Mouse (Mus musculus) forebrain, embryonic 15.5 days (tissue): ENCODE measurements around the gene Glod4. TPM values are rescaled to one million over a fixed set of nuclear protein-coding genes. Genes with fewer than 3 reads are reported as not detected.

ENCODE experiments used
- ATAC-seq: fragments of 200-750 bp; cut with Nextera tagmentation; replicated peaks from 2 replicates; pipeline ENCODE4 v1.8.0; 2017; ENCODE audit warnings: mild to moderate bottlenecking, moderate TSS enrichment, moderate library complexity
- H3K27ac ChIP-seq: fragments of 300-500 bp; sonication (generic); replicated peaks from 2 replicates; pipeline ENCODE4 v1.5.1; 2015; ENCODE audit warnings: mild to moderate bottlenecking, inconsistent platforms
- H3K27me3 ChIP-seq: fragments of 300-500 bp; sonication (generic); 2 replicates; pipeline ENCODE4 v1.6.1; 2015; ENCODE audit warnings: inconsistent platforms
- H3K36me3 ChIP-seq: fragments of 300-500 bp; sonication (generic); 2 replicates; pipeline ENCODE4 v1.6.1; 2015; ENCODE audit warnings: mild to moderate bottlenecking, inconsistent platforms
- H3K4me1 ChIP-seq: fragments of 300-500 bp; sonication (generic); 2 replicates; pipeline ENCODE4 v1.6.1; 2015; ENCODE audit warnings: inconsistent platforms
- H3K4me2 ChIP-seq: fragments of 300-500 bp; sonication (generic); replicated peaks from 2 replicates; pipeline ENCODE4 v1.6.1; 2015; ENCODE audit warnings: mild to moderate bottlenecking, inconsistent platforms
- H3K4me3 ChIP-seq: fragments of 300-500 bp; sonication (generic); 2 replicates; pipeline ENCODE4 v1.5.1; 2015; ENCODE audit warnings: mild to moderate bottlenecking, inconsistent platforms
- H3K9ac ChIP-seq: fragments of 300-500 bp; sonication (generic); replicated peaks from 2 replicates; pipeline ENCODE4 v1.6.1; 2015; ENCODE audit warnings: mild to moderate bottlenecking, inconsistent platforms
- H3K9me3 ChIP-seq: fragments of 300-500 bp; sonication (generic); 2 replicates; pipeline ENCODE4 v1.6.1; 2016; ENCODE audit warnings: inconsistent platforms
- WGBS: fragments of 180-500 bp; shearing (Covaris S2); methylation state at CpG from one replicate; pipeline ENCODE4 v1.1.7; 2015; ENCODE audit warnings: mixed read lengths; 5-methylcytosine and 5-hydroxymethylcytosine counted together
- polyA plus RNA-seq: library from polyadenylated mRNA; unstranded; fragments of >200 nt; fragmentation: Nextera tagmentation; extraction: Ambion mirVana; gene quantifications from 2 replicates; pipeline ENCODE4 v1.2.1, GENCODE M21; 2015

Gene Glod4
- polyA plus RNA-seq, 1 experiment from 2014 or later, result 120 TPM

- Histone ChIP-seq H3K27me3 (no peaks in the 10 kb centered on the region), H3K9me3 (no peaks in the 10 kb centered on the region), H3K9ac (no peak overlapping the region), H3K4me1 (peaks cover 6% of the 10 kb centered on the region), H3K36me3 (no peaks in the 10 kb centered on the region), H3K4me3 (no peak overlapping the region), H3K4me2 (no peak overlapping the region), H3K27ac (no peak overlapping the region)
- no peak for ATAC-seq
- 81% methylated on average over 4 of the region's 4 CpGs for WGBS
Observed at GRCm38 (mm10) chr11:76183745-76184144, 59.8 kb downstream of the Glod4 start.

- H3K4me2 ChIP-seq, result peak overlapping the region; percentile 79
- ATAC-seq, result no peak
- no peaks in the 10 kb centered on the region for H3K27me3 ChIP-seq
- peak overlapping the region; percentile 90 for H3K4me3 ChIP-seq
- H3K9ac ChIP-seq, result peak overlapping the region; percentile 89
- H3K9me3 ChIP-seq, result no peaks in the 10 kb centered on the region
- H3K4me1 ChIP-seq, result peaks cover 15% of the 10 kb centered on the region
- peak overlapping the region; percentile 79; the same call in 1 of the 2 replicates for H3K27ac ChIP-seq
- 17% methylated on average over 7 of the region's 7 CpGs for WGBS
- H3K36me3 ChIP-seq, result peaks cover 5% of the 10 kb centered on the region; the same call in 1 of the 2 replicates
Observed at GRCm38 (mm10) chr11:76180146-76180540, 63.4 kb downstream of the Glod4 start.

- Histone ChIP-seq H3K4me2 (peak within 1 kb of the TSS; percentile 79), H3K4me1 (peaks cover 15% of the 10 kb centered on the region), H3K27me3 (no peaks in the 10 kb centered on the region), H3K9ac (peak within 1 kb of the TSS; percentile 89), H3K9me3 (no peaks in the 10 kb centered on the region), H3K27ac (peak within 1 kb of the TSS; percentile 79), H3K4me3 (peak within 1 kb of the TSS; percentile 90), H3K36me3 (peaks cover 7% of the 10 kb centered on the region; the same call in 1 of the 2 replicates)
- peak; percentile 91 for ATAC-seq
- WGBS, result under 1% methylated on average over 37 of the region's 37 CpGs
Observed at GRCm38 (mm10) chr11:76179495-76180145, 63.9 kb downstream of the Glod4 start, which contains the start of the genes Vps53 and Fam57a. Gene Vps53 (minus strand): TSS chr11:76179647. Gene Fam57a (plus strand): TSS chr11:76179671.

GRCm38 (mm10) chr11:76178726-76179494, 64.6 kb downstream of the Glod4 start:
- Histone ChIP-seq H3K4me3 (peak overlapping the region; percentile 90), H3K9me3 (no peaks in the 10 kb centered on the region), H3K27ac (peak overlapping the region; percentile 79), H3K36me3 (peaks cover 13% of the 10 kb centered on the region; the same call in 1 of the 2 replicates), H3K9ac (peak overlapping the region; percentile 89), H3K4me1 (peaks cover 15% of the 10 kb centered on the region), H3K4me2 (peak overlapping the region; percentile 79), H3K27me3 (no peaks in the 10 kb centered on the region)
- under 1% methylated on average over 28 of the region's 28 CpGs for WGBS
- ATAC-seq, result peak; percentile 77

GRCm38 (mm10) chr11:76170207-76170606, 73.3 kb downstream of the Glod4 start:
- ATAC-seq, result peak; percentile 58; the same call in 1 of the 2 replicates
- Histone ChIP-seq H3K36me3 (peaks cover 23% of the 10 kb centered on the region), H3K4me1 (peaks cover 16% of the 10 kb centered on the region), H3K9me3 (no peaks in the 10 kb centered on the region), H3K9ac (no peak overlapping the region), H3K27me3 (no peaks in the 10 kb centered on the region), H3K4me2 (no peak overlapping the region), H3K27ac (peak overlapping the region; percentile 65), H3K4me3 (no peak overlapping the region)
- 59% methylated on average over 5 of the region's 5 CpGs for WGBS

- no peak for ATAC-seq
- no peaks in the 10 kb centered on the region for H3K27me3 ChIP-seq
- no peak overlapping the region for H3K9ac ChIP-seq
- WGBS, result 60% methylated on average over 3 of the region's 3 CpGs
- H3K9me3 ChIP-seq, result no peaks in the 10 kb centered on the region
- H3K27ac ChIP-seq, result no peak overlapping the region
- peaks cover 16% of the 10 kb centered on the region for H3K4me1 ChIP-seq
- H3K36me3 ChIP-seq, result peaks cover 16% of the 10 kb centered on the region
- H3K4me2 ChIP-seq, result no peak overlapping the region
- H3K4me3 ChIP-seq, result no peak overlapping the region
Observed at GRCm38 (mm10) chr11:76168976-76169375, 74.5 kb downstream of the Glod4 start.

GRCm38 (mm10) chr11:76167079-76167765, 76.3 kb downstream of the Glod4 start:
- Histone ChIP-seq H3K4me3 (no peak overlapping the region), H3K4me2 (no peak overlapping the region), H3K27ac (no peak overlapping the region), H3K27me3 (no peaks in the 10 kb centered on the region), H3K4me1 (peaks cover 16% of the 10 kb centered on the region), H3K9me3 (no peaks in the 10 kb centered on the region), H3K9ac (no peak overlapping the region), H3K36me3 (peaks cover 15% of the 10 kb centered on the region; the same call in 1 of the 2 replicates)
- 32% methylated on average over 5 of the region's 5 CpGs for WGBS
- ATAC-seq, result no peak

- WGBS, result 91% methylated on average over 4 of the region's 4 CpGs
- no peak for ATAC-seq
- no peak overlapping the region for H3K9ac ChIP-seq
Observed at GRCm38 (mm10) chr11:76166657-76167056, 76.9 kb downstream of the Glod4 start.

GRCm38 (mm10) chr11:76160251-76160650, 83.3 kb downstream of the Glod4 start:
- Histone ChIP-seq H3K36me3 (peaks cover 39% of the 10 kb centered on the region), H3K4me3 (no peak overlapping the region), H3K27me3 (no peaks in the 10 kb centered on the region), H3K9ac (no peak overlapping the region), H3K9me3 (no peaks in the 10 kb centered on the region), H3K4me2 (no peak overlapping the region), H3K4me1 (no peaks in the 10 kb centered on the region), H3K27ac (no peak overlapping the region)
- WGBS, result 64% methylated on average over 6 of the region's 6 CpGs
- no peak for ATAC-seq

More at GRCm38 (mm10) chr11:76166657-76167056, 76.9 kb downstream of the Glod4 start:
- H3K9me3 ChIP-seq, result no peaks in the 10 kb centered on the region
- H3K36me3 ChIP-seq, result peaks cover 16% of the 10 kb centered on the region; the same call in 1 of the 2 replicates
- no peak overlapping the region for H3K27ac ChIP-seq
- H3K4me3 ChIP-seq, result no peak overlapping the region
- no peak overlapping the region for H3K4me2 ChIP-seq
- H3K4me1 ChIP-seq, result peaks cover 16% of the 10 kb centered on the region
- H3K27me3 ChIP-seq, result no peaks in the 10 kb centered on the region

- H3K4me1 ChIP-seq, result no peaks in the 10 kb centered on the region
- H3K36me3 ChIP-seq, result peaks cover 45% of the 10 kb centered on the region
- H3K27ac ChIP-seq, result no peak overlapping the region
- no peak overlapping the region for H3K4me3 ChIP-seq
- ATAC-seq, result no peak
- no peak overlapping the region for H3K4me2 ChIP-seq
- H3K9ac ChIP-seq, result no peak overlapping the region
- 92% methylated on average over 2 of the region's 2 CpGs for WGBS
- H3K9me3 ChIP-seq, result no peaks in the 10 kb centered on the region
- no peaks in the 10 kb centered on the region for H3K27me3 ChIP-seq
Observed at GRCm38 (mm10) chr11:76158375-76158774, 85.2 kb downstream of the Glod4 start.

- H3K9me3 ChIP-seq, result no peaks in the 10 kb centered on the region
- no peak overlapping the region for H3K9ac ChIP-seq
- peaks cover 29% of the 10 kb centered on the region for H3K36me3 ChIP-seq
- 88% methylated on average over 2 of the region's 2 CpGs for WGBS
- no peaks in the 10 kb centered on the region for H3K4me1 ChIP-seq
- no peak overlapping the region for H3K27ac ChIP-seq
- H3K4me3 ChIP-seq, result no peak overlapping the region
- no peak overlapping the region for H3K4me2 ChIP-seq
- no peak for ATAC-seq
- H3K27me3 ChIP-seq, result no peaks in the 10 kb centered on the region
Observed at GRCm38 (mm10) chr11:76154861-76155260, 88.7 kb downstream of the Glod4 start.

- Histone ChIP-seq H3K36me3 (peaks cover 25% of the 10 kb centered on the region), H3K9me3 (no peaks in the 10 kb centered on the region), H3K9ac (no peak overlapping the region), H3K27ac (no peak overlapping the region), H3K4me3 (no peak overlapping the region), H3K4me1 (no peaks in the 10 kb centered on the region), H3K27me3 (no peaks in the 10 kb centered on the region), H3K4me2 (no peak overlapping the region)
- no peak for ATAC-seq
- 95% methylated on average over 2 of the region's 2 CpGs for WGBS
Observed at GRCm38 (mm10) chr11:76154200-76154599, 89.3 kb downstream of the Glod4 start.
